Mouse (Mus musculus): ENCODE measurements around the gene Vwa7. TPM values are rescaled to one million over a fixed set of nuclear protein-coding genes. Genes with fewer than 3 reads are reported as not detected.
"Not testable (repeated sequence)": the region's sequence is repeated elsewhere in the genome, so short reads cannot be mapped to it uniquely, and the experiment has no call there.

Gene Vwa7
- total RNA-seq (2012; rRNA removed), result 0.21 and 0.31 TPM in 2 replicates

- Histone ChIP-seq H3K9ac (ENCODE audit: insufficient read depth, low read depth, low read length, poor library complexity, severe bottlenecking) (no peak within 1 kb of the TSS), H3K4me3 (ENCODE audit: insufficient read depth in 1 of 2, low read depth in 1 of 2, low read length in 2 of 2, poor library complexity in 1 of 2, severe bottlenecking in 1 of 2) (no peak within 1 kb of the TSS; a peak in 1 of 4 replicates), H3K9me3 (ENCODE audit: control insufficient read depth, insufficient read depth, low read depth, low read length) (no peaks in the 10 kb centered on the region), H3K4me1 (ENCODE audit: control insufficient read depth in 2 of 2, insufficient read depth in 2 of 2, low read length in 2 of 2, poor library complexity in 1 of 2) (peaks cover 0 to 10% of the 10 kb centered on the region in 2 experiments; a peak in 1 of 4 replicates), H3K36me3 (ENCODE audit: control insufficient read depth, insufficient read depth, low read length, poor library complexity, severe bottlenecking) (peaks cover 53% of the 10 kb centered on the region), H3K27ac (ENCODE audit: insufficient read depth, low read depth, low read length, poor library complexity, severe bottlenecking) (no peak within 1 kb of the TSS)
- in situ Hi-C loops (cut with MboI; ENCODE audit: low sequenced_read_pairs in 2 of 2, unreplicated experiment in 2 of 2), result loop anchor here in 1 of 2 experiments (25.0 kb wide), 1 partner anchor 96 kb away; the partner anchor contains the start of genes Csnk2b, Gpank1, Ly6g5b and Ly6g5c
- DNase-seq (ENCODE audit: low read depth, low spot score), result no peak
- no peak for TF ChIP-seq CHD2 (IDR thresholded peaks at IDR 0.05; ENCODE audit: low read depth, low read length)
- no peak for TF ChIP-seq ZNF384 (IDR thresholded peaks at IDR 0.05; ENCODE audit: low read depth, low read length)
- no peak for TF ChIP-seq ZC3H11A (IDR thresholded peaks at IDR 0.05; ENCODE audit: borderline replicate concordance, low read depth, low read length)
- no peak for TF ChIP-seq HCFC1 (IDR thresholded peaks at IDR 0.05; ENCODE audit: borderline replicate concordance, insufficient read depth, low read length)
- TF ChIP-seq MAFK (IDR thresholded peaks at IDR 0.05; ENCODE audit: insufficient read depth, low read depth, low read length), result no peak
These were observed at the start of gene Vwa7 for GRCm38 (mm10) chr17:35016376-35016775. Gene Vwa7, plus strand, starts transcription at chr17:35016579.

- H3K27ac ChIP-seq (ENCODE audit: insufficient read depth, low read depth, low read length, poor library complexity, severe bottlenecking); DNase-seq (ENCODE audit: low read depth, low spot score); H3K36me3 ChIP-seq (ENCODE audit: control insufficient read depth, insufficient read depth, low read length, poor library complexity, severe bottlenecking); in situ Hi-C loops (cut with MboI; ENCODE audit: low sequenced_read_pairs in 2 of 2, unreplicated experiment in 2 of 2); H3K9ac ChIP-seq (ENCODE audit: insufficient read depth, low read depth, low read length, poor library complexity, severe bottlenecking); H3K9me3 ChIP-seq (ENCODE audit: control insufficient read depth, insufficient read depth, low read depth, low read length): not testable (repeated sequence)
- H3K4me3 ChIP-seq (ENCODE audit: insufficient read depth in 1 of 2, low read depth in 1 of 2, low read length in 2 of 2, poor library complexity in 1 of 2, severe bottlenecking in 1 of 2), result peak within 1 kb of the TSS in 1 of 2 experiments; percentile 39; a peak in 1 of 4 replicates
- peaks cover 0 to 12% of the 10 kb centered on the region in 2 experiments; a peak in 2 of 4 replicates for H3K4me1 ChIP-seq (ENCODE audit: control insufficient read depth in 2 of 2, insufficient read depth in 2 of 2, low read length in 2 of 2, poor library complexity in 1 of 2)
These were observed 46.6 kb upstream of the Vwa7 start, which contains the start of gene Gm20481 for GRCm38 (mm10) chr17:34969822-34970221. Gene Gm20481, plus strand, starts transcription at chr17:34969912.

- H3K9me3 ChIP-seq (ENCODE audit: control insufficient read depth, insufficient read depth, low read depth, low read length); H3K4me1 ChIP-seq (ENCODE audit: control insufficient read depth in 2 of 2, insufficient read depth in 2 of 2, low read length in 2 of 2, poor library complexity in 1 of 2); H3K9ac ChIP-seq (ENCODE audit: insufficient read depth, low read depth, low read length, poor library complexity, severe bottlenecking); H3K4me3 ChIP-seq (ENCODE audit: insufficient read depth in 1 of 2, low read depth in 1 of 2, low read length in 2 of 2, poor library complexity in 1 of 2, severe bottlenecking in 1 of 2); in situ Hi-C loops (cut with MboI; ENCODE audit: low sequenced_read_pairs in 2 of 2, unreplicated experiment in 2 of 2); H3K36me3 ChIP-seq (ENCODE audit: control insufficient read depth, insufficient read depth, low read length, poor library complexity, severe bottlenecking); H3K27ac ChIP-seq (ENCODE audit: insufficient read depth, low read depth, low read length, poor library complexity, severe bottlenecking); DNase-seq (ENCODE audit: low read depth, low spot score): not testable (repeated sequence)
These were observed 45.5 kb upstream of the Vwa7 start for GRCm38 (mm10) chr17:34970850-34971249.

- H3K9ac ChIP-seq (ENCODE audit: insufficient read depth, low read depth, low read length, poor library complexity, severe bottlenecking); H3K27ac ChIP-seq (ENCODE audit: insufficient read depth, low read depth, low read length, poor library complexity, severe bottlenecking); DNase-seq (ENCODE audit: low read depth, low spot score); H3K36me3 ChIP-seq (ENCODE audit: control insufficient read depth, insufficient read depth, low read length, poor library complexity, severe bottlenecking); in situ Hi-C loops (cut with MboI; ENCODE audit: low sequenced_read_pairs in 2 of 2, unreplicated experiment in 2 of 2); H3K9me3 ChIP-seq (ENCODE audit: control insufficient read depth, insufficient read depth, low read depth, low read length); H3K4me1 ChIP-seq (ENCODE audit: control insufficient read depth in 2 of 2, insufficient read depth in 2 of 2, low read length in 2 of 2, poor library complexity in 1 of 2): not testable (repeated sequence)
- H3K4me3 ChIP-seq (ENCODE audit: insufficient read depth in 1 of 2, low read depth in 1 of 2, low read length in 2 of 2, poor library complexity in 1 of 2, severe bottlenecking in 1 of 2), result peak overlapping the region in 1 of 2 experiments; percentile 35; a peak in 1 of 4 replicates
These were observed 44.7 kb upstream of the Vwa7 start for GRCm38 (mm10) chr17:34971694-34972068.

GRCm38 (mm10) chr17:34972069-34972749 is 44.2 kb upstream of the Vwa7 start, which contains the start of the genes Hspa1a and Hspa1l:
Gene Hspa1a, minus strand, starts transcription at chr17:34972156.
Gene Hspa1l, plus strand, starts transcription at chr17:34972703.
- H3K9ac ChIP-seq (ENCODE audit: insufficient read depth, low read depth, low read length, poor library complexity, severe bottlenecking); DNase-seq (ENCODE audit: low read depth, low spot score); H3K4me1 ChIP-seq (ENCODE audit: control insufficient read depth in 2 of 2, insufficient read depth in 2 of 2, low read length in 2 of 2, poor library complexity in 1 of 2); in situ Hi-C loops (cut with MboI; ENCODE audit: low sequenced_read_pairs in 2 of 2, unreplicated experiment in 2 of 2); H3K36me3 ChIP-seq (ENCODE audit: control insufficient read depth, insufficient read depth, low read length, poor library complexity, severe bottlenecking); H3K9me3 ChIP-seq (ENCODE audit: control insufficient read depth, insufficient read depth, low read depth, low read length); H3K27ac ChIP-seq (ENCODE audit: insufficient read depth, low read depth, low read length, poor library complexity, severe bottlenecking): not testable (repeated sequence)
- peak within 1 kb of the TSS; percentile 35; a peak in 3 of 4 replicates for H3K4me3 ChIP-seq (ENCODE audit: insufficient read depth in 1 of 2, low read depth in 1 of 2, low read length in 2 of 2, poor library complexity in 1 of 2, severe bottlenecking in 1 of 2)

Data from ES-E14 (cell line).